Mouse (Mus musculus): ENCODE results near the gene Gm29133.

DNA sequence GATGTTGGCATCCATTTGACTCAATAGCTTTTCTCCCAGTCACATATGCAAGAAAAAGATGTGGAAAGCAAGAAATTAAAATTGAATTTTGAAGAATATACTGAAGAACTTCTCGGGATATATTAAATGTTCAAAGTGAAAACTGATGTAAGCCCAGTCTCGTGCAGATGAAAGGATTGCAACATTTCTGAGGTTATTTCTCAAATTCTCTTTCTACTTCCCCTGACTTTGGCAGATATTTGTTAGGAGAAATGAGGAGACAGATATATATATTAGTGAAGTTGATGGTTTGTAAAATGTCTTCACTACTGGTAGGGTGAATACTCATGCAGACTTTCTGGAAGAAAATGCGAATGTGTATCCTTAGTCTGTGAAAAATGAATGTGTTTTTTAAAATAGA is 48.9 kb upstream of the Gm29133 start:
- no peak for TF ChIP-seq CTCF (IDR thresholded peaks at IDR 0.05; ENCODE audit: control insufficient read depth, insufficient read depth, insufficient read length)
- TF ChIP-seq USF1 (IDR thresholded peaks at IDR 0.05; ENCODE audit: low read depth): no peak
- TF ChIP-seq MAX (IDR thresholded peaks at IDR 0.05): no peak
- TF ChIP-seq MYOD1 (IDR thresholded peaks at IDR 0.05; ENCODE audit: control insufficient read depth, insufficient read length, low read depth): no peak
- no peak for TF ChIP-seq FOSL1 (IDR thresholded peaks at IDR 0.05; ENCODE audit: insufficient read depth, low read length, poor library complexity, severe bottlenecking)
- TF ChIP-seq CEBPB (IDR thresholded peaks at IDR 0.05; ENCODE audit: low read depth): no peak
- TF ChIP-seq MYOG (IDR thresholded peaks at IDR 0.05; ENCODE audit: control insufficient read depth, extremely low read depth, insufficient read length): no peak
